Mouse (Mus musculus): ENCODE measurements around the gene Ccdc92b. TPM values are rescaled to one million over a fixed set of nuclear protein-coding genes. Genes with fewer than 3 reads are reported as not detected.

Ccdc92b gene
- not detected for polyA plus RNA-seq (2017; shearing (Covaris generic))

DNA sequence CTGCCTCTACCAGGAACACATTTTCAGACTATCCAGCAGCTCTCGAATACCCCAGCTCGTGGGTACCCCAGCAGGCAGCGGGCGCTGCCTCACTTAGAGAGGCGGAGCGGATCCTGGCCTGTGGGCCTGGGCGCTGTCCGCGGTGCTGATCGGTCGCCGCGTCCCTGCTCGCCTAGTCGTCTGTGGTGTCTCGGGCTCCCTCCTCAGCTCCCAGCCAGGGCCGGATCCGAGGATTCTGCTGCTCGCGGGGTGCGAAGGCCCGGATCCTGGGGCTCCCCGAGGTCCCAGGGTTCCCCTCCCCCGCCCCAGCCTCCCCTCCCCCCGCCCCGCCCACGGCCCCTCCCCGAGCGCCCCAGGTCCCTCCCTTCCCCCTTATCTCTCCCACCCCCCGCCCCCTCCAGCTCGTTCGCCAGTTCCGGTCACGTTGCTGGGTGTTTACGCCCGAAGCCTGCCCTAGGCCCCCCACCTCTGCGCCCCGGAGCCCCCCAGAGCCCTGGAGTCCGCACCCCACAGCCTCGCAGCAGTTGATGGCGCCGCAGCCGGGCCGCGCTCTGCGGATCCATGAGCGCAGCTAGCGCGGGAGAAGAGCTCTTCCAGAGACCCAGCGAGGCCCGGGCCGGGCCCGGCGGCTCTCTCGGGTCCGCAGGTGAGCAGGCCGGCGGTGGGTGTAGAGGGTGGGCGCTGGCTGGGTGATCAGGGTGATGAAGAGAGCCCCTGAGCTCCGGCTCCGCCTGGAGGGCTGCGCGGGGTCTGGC lies at the start of gene Ccdc92b:
Gene Ccdc92b, plus strand, starts transcription at position 405 of the 755 bp plus-strand sequence.

DNA sequence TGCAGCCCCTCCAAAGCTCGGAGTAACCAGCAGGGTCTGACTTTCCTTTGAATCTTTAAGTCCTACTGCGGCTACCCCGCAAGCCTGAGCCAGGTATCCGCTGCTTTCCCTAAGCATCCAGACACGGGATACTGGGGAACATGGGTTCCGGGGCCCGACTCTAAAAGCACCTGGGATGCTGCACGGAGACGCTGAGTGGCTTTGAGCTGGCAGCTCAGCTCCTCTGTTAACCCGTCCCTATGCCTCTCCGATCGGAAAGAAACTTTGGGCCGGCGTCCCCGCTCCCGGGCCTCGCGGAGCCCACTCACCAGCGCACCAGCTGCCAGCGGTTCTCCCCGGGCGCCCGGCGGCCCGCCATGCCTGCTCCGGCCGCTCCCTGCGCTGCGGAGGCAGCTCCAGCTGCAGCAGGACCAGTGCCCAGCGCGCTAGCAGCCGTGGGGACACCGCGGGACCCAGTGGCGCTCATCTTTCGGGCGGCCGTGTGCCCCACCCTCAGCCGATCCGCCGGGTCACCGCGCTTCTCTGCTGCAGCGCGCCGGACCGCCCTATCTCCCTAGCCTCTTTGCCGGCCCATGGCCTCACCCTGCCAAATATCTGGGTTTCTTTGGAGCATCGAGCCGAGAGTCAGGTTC lies 8.7 kb upstream of the Ccdc92b start, which contains the start of gene Rap1gap2:
Gene Rap1gap2, minus strand, starts transcription at position 371 of the 632 bp plus-strand sequence.

DNA sequence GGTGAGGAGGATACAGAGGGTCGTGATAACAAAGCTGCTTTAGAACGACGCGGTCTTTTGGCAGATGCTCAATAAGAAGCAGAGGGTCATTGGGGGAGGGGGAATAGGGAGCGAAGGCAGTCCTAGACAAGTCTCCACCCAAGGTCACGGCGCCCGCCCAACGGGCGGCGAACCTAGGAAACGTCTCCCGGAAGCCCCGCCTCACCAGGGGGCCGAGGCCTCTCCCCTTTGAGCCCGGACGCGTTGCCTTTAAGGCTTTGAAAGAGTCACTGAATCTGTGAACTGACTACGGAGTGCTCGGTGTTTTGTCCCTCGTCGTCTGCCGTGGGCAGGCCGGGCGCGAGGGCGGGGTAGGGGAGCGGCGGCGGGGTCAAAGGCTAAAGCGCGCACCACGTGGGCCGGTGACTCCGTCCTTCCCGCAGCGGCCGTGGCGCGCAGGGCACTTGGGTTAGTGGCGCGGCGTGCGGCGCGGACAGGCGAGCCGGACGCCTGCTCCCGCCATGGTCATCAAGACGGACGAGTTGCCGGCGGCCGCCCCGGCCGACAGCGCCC lies 29.8 kb downstream of the Ccdc92b start, which contains the start of gene Cluh:
Gene Cluh, plus strand, starts transcription at position 401 of the 552 bp plus-strand sequence.

Other genes with a start within 250 kb of the Ccdc92b start
- 11.7 TPM for gene Rap1gap2, start 8.7 kb upstream of the Ccdc92b start, polyA plus RNA-seq (2017; shearing (Covaris generic))
- 28.2 TPM for gene Cluh, start 29.9 kb downstream of the Ccdc92b start, polyA plus RNA-seq (2017; shearing (Covaris generic))
- 103 TPM for gene Pafah1b1, start 105.1 kb downstream of the Ccdc92b start, polyA plus RNA-seq (2017; shearing (Covaris generic))
- 31.3 TPM for gene Mettl16, start 151.2 kb downstream of the Ccdc92b start, polyA plus RNA-seq (2017; shearing (Covaris generic))
- gene Mnt, start 211.3 kb downstream of the Ccdc92b start, polyA plus RNA-seq (2017; shearing (Covaris generic)): 18.8 TPM

Measured in effector memory CD4-positive, alpha-beta T cell, adult 5 months (primary cell).